Mouse (Mus musculus) adrenal gland, adult 18-20 months (tissue): ENCODE results near the gene Lim2. TPM values are rescaled to one million over a fixed set of nuclear protein-coding genes. Genes with fewer than 3 reads are reported as not detected.

Source experiments
- DNase-seq, 2 experiments: peaks; one replicate each; pipeline ENCODE4 v3.0.0; 2021 to 2022; ENCODE audit warnings: low spot score in 2 of 2
- total RNA-seq, 2 experiments: library from RNA; stranded (reverse); gene quantifications; 1 replicate in 1 of 2; 2 replicates in 1 of 2; pipeline ENCODE4 v1.2.3; 2021

The Lim2 gene
- total RNA-seq, 2 experiments from 2014 or later, result not detected

DNA sequence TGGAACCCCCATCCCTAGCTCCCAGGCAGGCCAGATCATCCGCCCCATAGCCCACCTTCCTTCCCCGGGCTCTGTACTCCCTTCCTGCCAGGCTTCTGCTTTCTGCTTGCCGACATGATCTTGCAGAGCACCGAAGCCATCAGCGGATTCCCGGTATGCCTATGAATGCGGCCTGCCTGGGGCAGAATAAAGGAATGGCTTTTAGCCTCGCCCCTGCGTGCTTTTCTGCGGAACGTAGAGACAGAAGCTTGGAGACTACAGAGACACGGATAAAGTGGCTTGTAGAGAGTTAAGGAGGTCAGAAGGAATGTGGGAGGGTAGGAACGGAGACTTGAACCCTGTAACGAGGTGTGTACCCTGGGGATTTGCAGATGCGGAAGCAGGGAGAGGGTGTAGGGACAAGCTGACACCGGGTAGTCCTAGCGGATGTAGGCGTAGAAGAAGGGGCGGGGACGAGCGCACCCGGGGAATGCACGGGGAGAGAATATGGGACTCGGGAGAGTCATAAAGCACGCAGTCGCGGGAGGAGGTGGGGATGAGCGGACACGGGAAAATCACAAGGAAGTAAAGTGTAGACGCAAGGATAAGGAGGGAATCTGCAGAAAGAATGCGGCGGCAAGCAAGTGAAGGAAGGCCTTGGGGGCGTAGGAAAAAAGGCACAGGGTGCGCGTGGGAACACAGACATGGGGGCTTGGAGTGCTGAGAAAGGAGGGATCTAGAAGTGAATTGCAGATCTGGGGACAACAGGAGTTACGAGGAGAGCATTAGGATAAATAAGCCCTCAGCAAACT lies 15.9 kb downstream of the Lim2 start:
- peak; percentile 76 to 78 for DNase-seq

DNA sequence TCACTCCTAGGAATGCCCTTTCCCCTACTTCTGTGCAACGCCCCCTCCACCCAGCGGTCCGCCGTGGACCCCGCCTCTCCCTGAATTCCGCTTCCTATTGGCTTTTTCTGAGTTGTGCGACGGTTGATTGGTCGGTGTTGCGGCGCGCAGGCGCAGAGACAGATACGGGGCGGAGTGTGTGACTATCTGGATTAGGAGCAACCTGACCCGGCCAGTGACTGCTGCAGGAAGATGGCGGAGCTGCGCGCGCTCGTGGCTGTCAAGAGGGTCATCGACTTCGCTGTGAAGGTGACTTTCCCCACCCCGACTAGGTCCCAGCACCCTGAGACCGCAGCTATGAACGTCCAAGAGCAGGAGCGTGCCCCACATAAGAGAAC lies 16.4 kb downstream of the Lim2 start, which contains the start of the genes Etfb and Gm45233:
Etfb (plus strand) TSS at position 167 of the 377 bp plus-strand sequence.
Gm45233 (plus strand) TSS at position 212 of the 377 bp plus-strand sequence.
- peak; percentile 86 to 89 for DNase-seq

DNA sequence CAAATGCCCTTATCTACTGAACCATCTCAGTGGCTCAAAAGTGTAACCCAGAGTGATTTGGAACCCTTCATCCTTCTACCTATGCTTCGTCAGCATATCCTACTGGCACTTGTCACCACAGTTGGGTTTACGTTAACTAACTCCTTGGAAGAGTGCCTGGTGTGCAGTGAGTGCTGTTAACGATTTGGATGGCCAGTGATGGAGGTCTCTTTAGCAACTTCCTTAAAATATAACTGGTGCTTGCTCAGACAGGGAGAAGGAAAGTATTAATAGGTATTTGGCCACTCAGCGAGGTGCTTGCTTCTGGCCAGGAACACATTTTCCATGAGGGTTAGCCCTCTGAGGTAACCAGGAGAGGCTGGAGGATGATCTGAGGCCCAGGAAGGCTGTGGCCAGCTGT lies 20.3 kb downstream of the Lim2 start:
- no peak for DNase-seq

DNA sequence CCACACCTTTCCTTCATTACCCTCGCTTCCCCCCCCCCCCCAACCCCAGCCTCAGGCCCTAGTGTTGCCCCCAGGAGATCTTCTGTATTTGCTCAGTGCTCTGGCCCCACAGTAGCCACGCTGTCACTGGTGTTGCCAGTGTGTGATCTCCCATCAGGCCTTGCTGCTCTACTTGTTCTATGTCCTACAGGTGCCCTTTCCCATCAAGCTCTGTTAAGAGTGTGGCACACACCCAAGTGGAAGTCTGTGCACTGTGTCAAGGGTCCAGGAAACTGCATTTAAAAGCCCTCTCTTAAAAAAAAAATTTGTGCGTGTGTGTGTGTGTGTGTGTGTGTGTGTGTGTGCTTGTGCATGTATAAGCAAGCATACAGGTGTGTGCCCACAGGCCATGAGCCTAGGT lies 20.8 kb downstream of the Lim2 start:
- DNase-seq, result no peak

DNA sequence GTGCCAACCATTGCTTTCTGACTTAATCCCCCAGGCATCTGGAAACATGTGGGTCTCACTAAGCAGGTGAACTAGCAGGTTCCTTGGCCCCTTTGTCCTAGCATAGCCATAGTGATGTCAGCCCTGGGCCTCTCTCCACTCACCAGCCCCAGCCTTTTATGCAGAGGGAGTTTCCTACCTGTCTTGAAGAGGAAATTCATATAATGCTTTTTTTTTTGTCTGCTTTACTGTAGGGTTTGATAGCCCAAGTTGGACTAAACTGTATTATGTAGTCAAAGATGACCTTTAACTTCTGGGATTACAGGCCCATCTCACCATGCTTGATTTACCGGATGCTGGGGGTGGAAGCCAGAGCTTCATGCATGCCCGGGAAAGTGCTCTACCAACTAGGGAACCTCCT lies 22.3 kb downstream of the Lim2 start:
- no peak for DNase-seq

DNA sequence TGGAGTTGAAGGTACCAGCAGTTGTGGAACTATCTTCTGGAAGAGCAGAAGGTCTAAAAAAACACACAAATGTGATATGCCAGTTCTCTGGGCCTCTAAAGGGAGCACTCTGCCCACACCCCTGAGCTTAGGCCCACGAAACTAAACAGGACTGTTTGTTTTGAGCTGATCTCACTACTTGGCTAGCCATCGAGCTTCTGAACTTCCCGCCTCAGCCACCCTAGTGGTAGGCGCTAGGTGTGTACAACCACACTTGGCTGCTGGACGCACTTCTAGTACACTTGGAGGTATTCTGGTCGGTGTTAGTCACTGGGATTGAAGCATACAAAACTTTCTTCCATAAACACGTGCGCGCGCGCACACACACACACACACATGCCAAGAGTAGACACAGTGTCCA lies 24.3 kb downstream of the Lim2 start:
- DNase-seq, result no peak

DNA sequence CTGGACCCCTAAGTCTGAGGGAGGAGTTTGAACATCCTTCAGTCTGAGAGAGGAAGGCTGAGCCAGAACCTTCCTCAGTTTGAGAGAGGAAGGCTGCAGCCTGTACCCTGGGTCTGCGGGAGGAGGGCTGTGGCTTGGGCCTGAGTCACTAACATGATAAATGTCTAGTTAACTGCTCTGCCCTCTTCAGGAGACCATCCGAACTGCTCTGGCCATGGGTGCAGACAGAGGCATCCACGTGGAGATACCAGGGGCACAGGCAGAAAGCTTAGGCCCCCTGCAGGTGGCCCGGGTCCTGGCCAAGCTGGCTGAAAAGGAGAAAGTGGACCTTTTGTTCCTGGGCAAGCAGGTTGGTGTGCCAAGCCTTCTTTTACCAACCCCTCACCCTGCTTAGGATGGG lies 25.1 kb downstream of the Lim2 start:
- DNase-seq, result no peak

DNA sequence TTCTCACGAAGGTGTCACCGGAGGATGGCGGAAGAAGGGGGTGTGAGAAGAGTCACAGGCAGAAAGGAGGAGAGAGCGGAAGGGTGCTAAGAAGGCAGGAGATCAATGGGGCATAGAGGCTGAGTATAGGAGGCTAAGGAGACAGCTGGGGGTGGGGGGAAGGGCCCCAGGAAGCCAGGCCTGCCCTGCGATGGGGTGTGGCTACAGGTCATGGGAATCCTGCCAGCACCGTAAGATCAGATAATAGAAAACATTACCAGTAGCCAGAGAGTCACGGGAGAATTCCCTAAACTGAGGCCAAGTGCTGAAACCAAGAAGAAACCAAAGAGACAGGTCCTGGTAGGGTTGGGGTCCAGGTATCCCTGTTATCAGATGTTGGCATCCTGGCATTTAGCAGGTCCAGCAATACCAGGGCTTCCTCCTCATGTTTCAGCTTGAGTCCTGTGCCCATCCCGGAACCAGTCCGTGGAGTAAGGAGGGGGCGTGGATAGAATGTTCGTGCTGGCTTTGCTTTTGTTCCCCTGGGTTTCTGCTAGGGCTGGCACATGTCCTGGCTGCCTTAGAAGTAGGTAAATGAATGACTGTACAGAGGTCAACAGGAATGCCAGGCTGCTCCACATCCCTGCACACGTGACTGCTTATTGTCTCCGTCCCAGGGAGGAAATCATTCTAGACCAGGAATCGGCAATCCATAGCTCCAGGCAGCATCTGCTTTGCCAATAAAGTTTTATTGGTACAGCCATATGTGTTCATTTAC lies 26.3 kb downstream of the Lim2 start:
- DNase-seq, result no peak

DNA sequence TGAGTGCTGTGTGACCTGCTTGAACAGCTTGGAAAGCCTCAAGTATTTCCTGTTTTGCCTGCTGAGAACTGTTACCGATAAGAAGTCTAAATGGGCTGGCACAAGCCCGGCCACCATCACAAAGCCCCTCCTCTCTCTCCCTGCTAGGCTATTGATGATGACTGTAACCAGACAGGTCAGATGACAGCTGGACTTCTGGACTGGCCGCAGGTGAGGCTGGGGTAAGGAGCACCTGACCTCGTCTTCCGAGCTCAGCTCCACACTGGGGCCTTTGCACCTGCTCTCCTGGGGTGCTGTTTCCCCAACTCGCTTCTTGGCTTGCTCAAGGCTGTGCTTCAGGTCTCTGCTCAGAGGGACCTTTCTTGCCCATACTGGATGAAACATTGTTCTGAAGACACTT lies 26.9 kb downstream of the Lim2 start:
- DNase-seq, result no peak

DNA sequence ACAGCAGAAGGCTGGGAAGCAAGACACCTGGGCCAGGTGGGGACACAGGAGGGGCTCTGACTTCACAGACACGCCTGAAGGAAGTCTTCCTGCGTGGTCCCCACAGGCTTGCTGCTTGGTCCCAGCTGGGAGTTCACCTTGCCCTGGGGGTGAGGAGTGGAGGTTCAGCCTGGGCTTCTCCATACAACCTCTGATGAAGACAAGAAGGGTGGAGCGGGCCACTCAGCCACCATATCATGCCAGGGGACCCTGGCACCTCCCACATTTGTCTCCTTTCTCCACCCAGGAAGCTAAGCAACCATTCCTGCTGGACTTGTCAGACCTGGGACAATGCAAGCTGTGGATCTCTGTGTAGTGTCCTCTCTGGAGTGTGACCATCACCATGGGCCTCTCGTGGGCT lies 35.4 kb downstream of the Lim2 start, which contains the start of gene Vsig10l:
Vsig10l (plus strand) TSS at position 301 of the 400 bp plus-strand sequence.
- DNase-seq, result no peak

DNA sequence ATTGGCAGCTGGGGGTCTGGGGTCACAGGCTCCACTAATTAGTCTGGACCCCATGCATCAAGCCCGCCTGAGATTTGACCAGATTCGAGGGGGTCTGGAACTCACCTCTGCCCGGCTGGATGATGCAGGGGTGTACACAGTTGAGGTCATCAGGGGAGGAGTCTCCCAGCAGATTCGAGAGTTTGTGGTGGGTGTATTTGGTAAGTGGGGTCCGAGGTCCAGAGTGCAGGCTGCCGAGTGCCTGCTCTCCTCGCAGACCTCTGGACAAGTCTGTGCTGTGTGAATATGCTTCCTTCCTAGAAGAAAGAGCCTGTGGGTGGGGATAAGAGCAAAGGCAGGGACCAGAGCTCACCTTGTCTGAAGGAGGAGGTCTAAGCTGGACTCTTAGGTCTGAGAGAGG lies 36.5 kb downstream of the Lim2 start:
- no peak for DNase-seq

DNA sequence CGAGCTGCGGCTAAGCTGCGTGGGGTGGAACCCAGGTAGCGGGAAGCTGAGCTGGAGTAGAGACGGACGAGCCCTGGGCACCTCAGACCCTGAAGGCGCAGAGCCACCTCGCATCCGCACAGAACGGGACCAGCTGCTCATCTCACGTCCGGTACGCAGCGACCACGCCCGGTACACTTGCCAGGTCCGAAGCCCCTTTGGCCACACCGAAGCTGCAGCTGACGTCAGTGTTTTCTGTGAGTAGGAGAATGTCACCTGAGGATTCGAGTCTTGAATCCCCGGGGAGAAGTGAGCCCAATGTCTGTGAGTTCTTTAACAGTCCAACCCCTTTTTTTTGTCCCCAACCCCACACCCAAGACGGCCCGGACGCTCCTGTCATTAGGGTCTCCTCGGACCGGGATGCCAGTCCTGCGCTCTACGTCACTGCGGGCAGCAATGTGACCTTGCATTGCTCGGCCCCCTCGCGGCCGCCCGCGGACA lies 37.4 kb downstream of the Lim2 start:
- no peak for DNase-seq

DNA sequence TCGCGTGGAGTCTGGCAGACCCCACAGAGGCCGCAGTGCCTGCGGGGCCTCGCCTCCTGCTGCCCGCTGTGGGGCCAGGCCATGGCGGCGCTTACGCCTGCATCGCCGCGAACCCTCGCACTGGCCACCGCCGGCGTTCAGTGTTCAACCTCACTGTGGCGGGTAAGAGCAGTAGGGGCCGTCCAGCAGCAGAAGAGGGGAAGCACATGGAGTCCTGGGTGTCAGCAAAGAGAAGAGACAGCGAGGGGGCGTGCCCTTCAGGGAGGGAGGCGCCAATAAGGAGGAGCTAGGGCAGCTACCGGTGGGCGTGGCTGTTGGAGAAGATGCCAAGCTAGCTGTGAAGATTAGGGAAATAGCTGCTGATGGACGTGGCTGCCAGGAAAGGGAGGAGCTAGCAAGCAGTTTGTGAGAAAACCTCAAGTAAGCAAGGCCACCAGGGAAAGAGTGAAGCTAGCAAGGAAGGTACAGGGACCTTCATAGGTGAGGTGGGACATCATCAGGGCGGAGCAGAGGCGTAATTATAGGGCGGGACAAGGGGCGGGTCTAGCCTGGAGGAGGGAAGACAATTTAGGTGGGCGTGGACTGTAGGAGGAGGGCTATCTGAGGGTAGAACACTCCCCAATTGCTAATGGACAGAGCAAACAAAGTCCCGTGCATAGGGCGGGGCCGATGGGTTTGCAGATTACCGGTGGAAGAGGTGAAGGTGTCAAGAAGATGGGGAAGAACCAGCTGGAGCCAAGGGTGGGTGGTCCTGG lies 38.1 kb downstream of the Lim2 start:
- DNase-seq, result peak; percentile 75 to 79

DNA sequence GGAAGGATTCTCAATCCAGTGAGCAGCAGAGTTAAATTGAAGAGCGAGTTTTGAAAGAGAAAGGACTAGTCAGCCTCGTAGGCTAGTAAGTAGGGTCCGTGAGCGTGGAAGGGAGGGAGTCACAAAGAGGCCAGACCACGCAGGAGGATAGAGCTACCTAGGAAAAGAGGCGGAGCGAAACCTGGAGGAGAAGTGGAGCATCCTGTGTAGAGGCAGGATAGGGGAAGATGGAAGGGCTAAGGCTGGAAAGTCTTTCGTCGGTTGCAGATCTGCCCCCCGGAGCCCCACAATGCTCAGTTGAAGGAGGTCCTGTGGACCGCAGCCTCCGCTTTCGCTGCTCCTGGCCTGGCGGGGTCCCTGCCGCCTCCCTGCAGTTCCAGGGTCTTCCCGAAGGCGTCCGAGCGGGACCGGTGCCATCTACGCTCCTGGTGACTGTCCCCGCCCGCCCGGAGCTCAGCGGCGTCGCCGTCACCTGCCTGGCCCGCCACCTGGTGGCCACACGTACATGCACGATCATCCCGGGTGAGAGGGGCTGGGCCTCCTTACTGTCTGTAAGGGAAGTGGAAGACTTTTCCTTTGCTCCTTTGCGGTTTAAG lies 38.7 kb downstream of the Lim2 start:
- DNase-seq, result peak; percentile 76 to 80

DNA sequence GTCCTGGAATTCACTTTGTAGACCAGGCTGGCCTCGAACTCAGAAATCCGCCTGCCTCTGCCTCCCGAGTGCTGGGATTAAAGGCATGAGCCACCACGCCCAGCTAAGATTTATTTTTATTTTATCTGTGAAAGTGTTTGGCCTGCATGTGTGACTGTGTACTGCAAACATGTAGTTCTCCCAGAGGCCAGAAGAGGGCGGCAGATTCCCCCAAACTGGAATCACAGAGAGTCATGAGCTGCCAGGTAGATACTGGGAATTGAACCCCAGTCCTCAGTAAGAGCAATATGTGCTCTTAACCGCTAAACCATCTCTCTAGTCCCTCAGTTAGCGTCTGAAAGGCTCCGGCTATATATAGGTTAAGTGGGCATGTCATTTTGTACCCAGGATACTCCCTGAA lies 42.9 kb downstream of the Lim2 start:
- DNase-seq, result peak; percentile 25 to 55

DNA sequence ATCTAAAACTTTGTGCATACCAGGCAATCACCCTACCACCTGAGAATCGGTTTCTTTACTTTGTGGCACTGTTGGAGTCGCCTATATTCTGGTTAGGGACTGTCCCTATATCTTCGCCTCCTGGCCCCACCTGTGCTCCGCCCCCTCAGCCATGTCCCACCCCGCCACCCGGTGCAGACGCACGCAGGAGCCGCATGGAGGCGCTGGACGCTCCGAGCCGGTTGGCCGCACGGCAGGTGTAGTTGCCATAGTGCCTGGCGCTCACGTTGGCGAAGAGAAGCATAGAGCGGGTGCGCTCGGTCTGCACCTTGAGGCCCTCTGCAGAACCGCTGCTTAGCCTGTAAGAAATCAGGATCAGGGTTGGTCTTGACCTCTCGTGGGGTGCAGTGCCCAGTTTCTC lies 48.2 kb downstream of the Lim2 start:
- DNase-seq, result no peak

DNA sequence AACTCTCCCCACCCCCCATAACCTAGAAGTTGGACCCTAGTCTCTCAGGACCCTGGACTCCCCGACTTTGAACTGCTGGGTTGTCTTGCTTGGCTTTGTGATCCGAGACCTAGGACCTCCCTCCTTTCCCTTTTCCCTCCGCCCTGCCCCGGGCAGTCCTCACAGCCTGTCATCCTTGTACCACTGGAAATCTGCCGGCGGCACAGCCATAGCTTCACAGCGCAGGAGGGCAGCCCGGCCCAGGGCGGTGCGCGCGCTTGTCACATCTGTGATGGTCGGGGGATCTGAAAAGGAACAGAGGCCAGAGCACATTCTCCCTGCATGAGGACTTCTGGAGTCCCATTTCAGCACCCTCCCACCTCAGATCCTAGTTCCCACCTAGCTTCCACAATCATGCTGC lies 48.9 kb downstream of the Lim2 start:
- no peak for DNase-seq

DNA sequence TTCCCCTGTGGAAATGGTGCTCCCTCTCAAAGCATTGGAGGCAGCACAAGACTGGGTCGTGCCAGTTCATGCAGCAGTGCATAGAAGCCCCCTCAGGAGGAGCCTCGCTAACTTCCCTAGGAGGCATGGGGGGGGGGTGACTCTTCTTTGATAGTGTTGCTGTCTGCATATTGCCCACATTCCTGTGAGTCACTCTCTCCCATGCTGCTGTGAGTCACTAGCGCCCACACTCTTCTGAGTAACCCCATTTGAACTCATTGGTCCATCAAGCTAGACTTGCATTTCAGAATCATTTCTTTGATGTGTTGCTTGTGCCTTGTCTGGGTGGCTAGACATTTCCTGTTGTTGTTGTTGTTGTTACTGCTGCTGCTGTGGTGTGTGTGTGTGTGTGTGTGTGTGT lies 53.7 kb downstream of the Lim2 start:
- no peak for DNase-seq

DNA sequence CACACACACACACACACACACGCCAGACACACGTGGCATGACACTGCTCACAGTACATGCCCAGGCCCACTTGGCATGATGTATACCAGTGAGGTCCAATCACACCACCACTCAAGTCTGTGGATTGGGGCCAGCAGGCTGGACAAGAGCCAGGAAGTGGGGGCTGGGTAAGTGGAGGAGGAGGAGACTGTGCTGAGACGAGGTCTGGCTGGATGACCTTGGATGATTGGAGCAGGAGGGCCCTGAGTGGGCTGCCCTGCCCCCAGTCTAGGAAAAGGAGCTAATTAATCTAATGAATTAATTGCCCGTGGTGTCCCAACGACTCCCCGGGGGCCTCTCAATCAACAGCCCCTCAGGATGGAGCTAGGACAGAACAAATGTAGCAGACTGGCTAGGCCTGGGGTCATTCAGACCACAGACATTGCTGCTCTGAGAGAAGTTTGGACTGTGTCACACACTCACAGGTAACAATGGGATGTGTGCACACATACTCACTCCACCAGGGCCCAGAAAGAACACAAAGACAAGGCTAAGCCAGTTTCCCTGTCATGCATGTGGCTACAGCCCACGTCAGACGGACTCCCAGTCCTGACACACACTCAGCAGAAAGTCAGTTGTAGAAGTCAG lies 54.7 kb downstream of the Lim2 start:
- DNase-seq, result no peak

DNA sequence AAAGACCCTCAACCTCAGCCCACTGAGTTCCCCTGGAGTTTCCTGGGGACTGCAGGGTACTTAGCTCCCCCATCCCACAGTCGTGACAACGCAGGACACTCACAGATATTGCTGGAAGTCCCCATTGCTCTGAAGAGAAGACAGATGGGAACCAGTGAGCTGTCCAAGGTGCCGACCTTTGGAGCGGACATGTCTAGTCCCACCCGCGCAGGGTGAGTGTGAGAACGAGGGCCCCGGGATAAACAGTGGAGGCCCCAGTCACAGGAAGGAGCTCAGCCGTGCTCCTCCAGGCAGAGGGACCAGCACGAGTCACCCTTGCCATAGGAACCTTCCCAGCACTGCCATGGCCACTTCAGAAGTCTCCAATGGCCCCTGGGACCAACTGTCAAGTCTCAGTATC lies 55.8 kb downstream of the Lim2 start:
- DNase-seq, result no peak
